Mouse (Mus musculus) lung, postnatal 0 days (tissue): ENCODE results near the gene Car14. TPM values are rescaled to one million over a fixed set of nuclear protein-coding genes. Genes with fewer than 3 reads are reported as not detected.

Source experiments
- ATAC-seq: fragments of 200-750 bp; cut with Nextera tagmentation; 2 replicates; pipeline ENCODE4 v1.8.0; 2017; ENCODE audit warnings: moderate library complexity
- DNase-seq: peaks from one replicate; pipeline ENCODE4 v3.0.0-alpha.2; 2016; ENCODE audit warnings: low spot score
- H3K27ac ChIP-seq: fragments of 300-500 bp; sonication (generic); 2 replicates; pipeline ENCODE4 v1.5.1; 2014; ENCODE audit warnings: antibody characterized with exemption, mild to moderate bottlenecking, low read length, mixed read lengths
- H3K27me3 ChIP-seq: fragments of 300-500 bp; sonication (generic); replicated peaks from 2 replicates; pipeline ENCODE4 v1.6.1; 2014; ENCODE audit warnings: low read length, mixed read lengths; ENCODE audit not compliant: insufficient read depth
- H3K36me3 ChIP-seq: fragments of 300-500 bp; sonication (generic); 2 replicates; pipeline ENCODE4 v1.6.1; 2014; ENCODE audit warnings: low read length, mixed read lengths; ENCODE audit not compliant: insufficient read depth
- H3K4me1 ChIP-seq: fragments of 300-500 bp; sonication (generic); 2 replicates; pipeline ENCODE4 v1.6.1; 2014; ENCODE audit warnings: antibody characterized with exemption, low read depth, low read length, mixed read lengths; ENCODE audit not compliant: insufficient read depth
- H3K4me2 ChIP-seq: fragments of 300-500 bp; sonication (generic); replicated peaks from 2 replicates; pipeline ENCODE4 v1.6.1; 2014; ENCODE audit warnings: low read depth, mild to moderate bottlenecking, low read length, moderate library complexity, mixed read lengths
- H3K4me3 ChIP-seq: fragments of 300-500 bp; sonication (generic); 2 replicates; pipeline ENCODE4 v1.5.1; 2014; ENCODE audit warnings: low read depth, low read length
- H3K9ac ChIP-seq: fragments of 300-500 bp; sonication (generic); replicated peaks from 2 replicates; pipeline ENCODE4 v1.6.1; 2014; ENCODE audit warnings: low read depth, mild to moderate bottlenecking
- H3K9me3 ChIP-seq: fragments of 300-500 bp; sonication (generic); 2 replicates; pipeline ENCODE4 v1.6.1; 2016; ENCODE audit warnings: low read length, mixed read lengths
- CTCF ChIP-seq: IDR thresholded peaks from 2 replicates; pipeline ENCODE4 v1.5.1; 2016; ENCODE audit warnings: antibody characterized with exemption, mild to moderate bottlenecking
- EP300 ChIP-seq: IDR thresholded peaks from 2 replicates; pipeline ENCODE4 v1.6.1; 2016; ENCODE audit warnings: antibody characterized with exemption, mild to moderate bottlenecking, control low read depth
- WGBS: fragments of 180-500 bp; shearing (Covaris S2); extraction: QIAGEN DNeasy Blood & Tissue Kit; methylation state at CpG from one replicate; pipeline ENCODE4 v1.1.7; 2014; 5-methylcytosine and 5-hydroxymethylcytosine counted together
- polyA plus RNA-seq: library from polyadenylated mRNA; unstranded; fragments of >200 nt; fragmentation: Nextera tagmentation; extraction: Ambion mirVana; gene quantifications from 2 replicates; pipeline ENCODE4 v1.2.1, GENCODE M21; 2015

The Car14 gene
- polyA plus RNA-seq, 1 experiment from 2014 or later, result 4.4 TPM

DNA sequence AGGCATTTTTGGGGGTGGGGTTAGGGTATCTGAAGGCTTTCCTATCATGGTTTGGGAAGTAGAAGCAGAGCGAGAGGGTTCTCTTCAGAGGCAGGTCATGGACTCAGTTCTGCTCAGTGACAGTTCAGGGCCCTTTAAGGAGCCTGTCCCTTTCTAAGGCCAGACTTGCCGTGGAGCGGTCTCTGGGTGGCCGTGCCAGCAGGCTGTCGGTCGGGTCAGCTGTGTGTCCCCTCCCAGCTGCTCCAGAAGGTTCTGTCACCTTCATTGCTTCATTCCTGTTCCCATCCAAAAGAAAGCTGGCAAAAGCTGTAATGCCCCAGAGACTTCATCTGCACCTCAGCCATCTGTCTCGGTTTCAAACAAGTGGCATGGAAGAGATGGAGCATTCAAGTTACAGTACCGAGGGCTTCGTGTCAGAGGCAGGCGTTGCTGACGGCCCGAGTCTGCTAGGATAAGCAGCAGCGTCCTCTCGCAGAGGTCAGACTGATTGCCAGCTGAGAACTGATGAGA is 41.3 kb upstream of the Car14 start:
- Histone ChIP-seq H3K27me3 (no peaks in the 10 kb centered on the region), H3K9ac (no peak overlapping the region), H3K4me2 (no peak overlapping the region), H3K4me3 (no peak overlapping the region), H3K36me3 (peaks cover 19% of the 10 kb centered on the region; the same call in 1 of the 2 replicates), H3K9me3 (no peaks in the 10 kb centered on the region), H3K4me1 (no peaks in the 10 kb centered on the region), H3K27ac (no peak overlapping the region)
- peak; percentile 24 for DNase-seq
- 68% methylated on average over 14 of the region's 14 CpGs for WGBS
- TF ChIP-seq CTCF (no peak), EP300 (no peak)
- ATAC-seq, result peak; percentile 40; the same call in 1 of the 2 replicates

DNA sequence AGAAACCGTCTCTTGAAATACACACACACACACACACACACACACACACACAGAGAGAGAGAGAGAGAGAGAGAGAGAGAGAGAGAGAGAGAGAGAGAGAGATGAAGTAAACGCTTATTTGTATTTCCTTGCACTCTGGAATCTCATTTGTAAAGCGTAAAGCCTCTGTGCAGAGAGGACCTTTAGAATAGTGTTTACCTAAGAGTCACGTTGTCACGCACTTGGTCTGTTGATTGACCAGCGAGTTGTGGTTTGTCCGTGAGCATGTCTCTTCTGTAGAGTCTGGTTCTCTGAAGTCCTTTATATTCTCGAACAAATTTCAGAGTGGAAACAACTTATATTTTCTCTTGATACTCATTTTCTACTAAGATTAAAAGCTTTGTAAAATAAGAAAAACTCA is 40.3 kb upstream of the Car14 start:
- no peaks in the 10 kb centered on the region for H3K9me3 ChIP-seq
- H3K27ac ChIP-seq, result no peak overlapping the region
- no peak overlapping the region for H3K4me2 ChIP-seq
- no peak overlapping the region for H3K4me3 ChIP-seq
- 72% methylated on average over 8 of the region's 8 CpGs for whole genome bisulfite sequencing
- peaks cover 19% of the 10 kb centered on the region; the same call in 1 of the 2 replicates for H3K36me3 ChIP-seq
- no peak for TF ChIP-seq EP300
- DNase-seq, result no peak
- H3K4me1 ChIP-seq, result no peaks in the 10 kb centered on the region
- no peaks in the 10 kb centered on the region for H3K27me3 ChIP-seq
- ATAC-seq, result no peak
- no peak overlapping the region for H3K9ac ChIP-seq

DNA sequence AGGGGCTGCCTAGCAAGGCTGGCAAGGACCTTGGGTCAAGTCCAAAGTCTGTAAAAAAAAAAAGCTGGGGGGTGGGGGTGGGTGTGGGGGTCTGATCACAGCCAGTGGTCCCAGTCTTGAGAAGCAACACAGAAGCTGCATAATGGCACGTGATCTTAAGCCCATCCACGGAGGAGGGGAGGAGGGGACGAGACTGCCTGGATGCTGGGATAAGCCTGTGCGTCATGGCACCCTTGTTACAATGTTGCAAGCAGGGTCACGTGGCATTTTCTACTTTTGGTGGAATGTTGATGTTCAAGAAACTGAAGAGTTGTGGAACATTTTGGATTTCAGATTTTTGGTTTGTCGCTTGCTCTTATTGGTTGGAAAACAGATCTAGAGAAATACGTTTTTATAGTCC is 38.7 kb upstream of the Car14 start:
- Histone ChIP-seq H3K9ac (no peak overlapping the region), H3K27ac (no peak overlapping the region), H3K9me3 (no peaks in the 10 kb centered on the region), H3K4me2 (no peak overlapping the region), H3K27me3 (no peaks in the 10 kb centered on the region), H3K4me1 (no peaks in the 10 kb centered on the region), H3K36me3 (peaks cover 27% of the 10 kb centered on the region; the same call in 1 of the 2 replicates), H3K4me3 (no peak overlapping the region)
- 96% methylated on average over 7 of the region's 7 CpGs for WGBS
- no peak for ATAC-seq
- DNase-seq, result no peak
- TF ChIP-seq EP300 (no peak), CTCF (no peak)

DNA sequence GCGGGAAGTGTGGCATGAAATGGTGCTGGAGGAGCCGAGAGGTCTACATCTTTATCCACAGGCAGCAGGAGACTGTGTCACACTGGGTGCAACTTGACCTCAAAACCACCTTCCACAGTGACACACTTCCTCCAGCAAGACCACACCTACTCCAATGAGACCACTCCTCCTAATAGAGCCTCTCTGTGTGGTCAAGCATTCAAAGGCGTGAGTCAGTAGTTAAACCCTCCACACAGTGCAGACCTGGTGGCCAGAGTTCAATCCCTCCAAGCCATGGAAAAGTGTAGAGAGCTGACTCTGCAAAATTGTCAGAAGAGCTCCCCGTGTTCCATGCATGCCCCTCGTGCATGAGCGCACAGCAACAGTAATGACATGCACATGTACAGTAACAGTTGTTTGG is 38.3 kb upstream of the Car14 start:
- DNase-seq (no peak), ATAC-seq (no peak)
- Histone ChIP-seq H3K9me3 (no peaks in the 10 kb centered on the region), H3K4me3 (no peak overlapping the region), H3K9ac (no peak overlapping the region), H3K27me3 (no peaks in the 10 kb centered on the region), H3K36me3 (peaks cover 27% of the 10 kb centered on the region; the same call in 1 of the 2 replicates), H3K4me2 (no peak overlapping the region), H3K27ac (no peak overlapping the region), H3K4me1 (no peaks in the 10 kb centered on the region)
- TF ChIP-seq CTCF (no peak), EP300 (no peak)
- 86% methylated on average over 6 of the region's 6 CpGs for WGBS

DNA sequence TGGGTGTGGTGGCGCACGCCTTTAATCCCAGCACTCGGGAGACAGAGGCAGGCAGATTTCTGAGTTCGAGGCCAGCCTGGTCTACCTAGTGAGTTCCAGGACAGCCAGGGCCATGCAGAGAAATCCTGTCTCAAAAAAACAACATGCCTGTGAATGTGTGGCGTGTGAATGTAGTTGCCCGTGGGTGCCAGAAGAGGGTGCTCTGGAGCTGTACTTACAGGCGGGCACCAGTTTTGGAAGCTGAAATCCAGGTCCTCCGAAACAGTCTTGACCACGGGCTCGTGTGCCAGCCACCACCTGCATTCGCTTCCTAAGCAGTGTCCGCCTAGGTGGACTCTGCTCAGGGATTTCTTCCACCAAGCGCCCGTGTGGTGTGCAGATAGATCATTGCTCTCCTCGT is 34.3 kb upstream of the Car14 start:
- Histone ChIP-seq H3K27me3 (no peaks in the 10 kb centered on the region), H3K36me3 (peaks cover 33% of the 10 kb centered on the region; the same call in 1 of the 2 replicates), H3K4me2 (no peak overlapping the region), H3K9ac (no peak overlapping the region), H3K4me3 (no peak overlapping the region), H3K9me3 (no peaks in the 10 kb centered on the region), H3K27ac (no peak overlapping the region), H3K4me1 (no peaks in the 10 kb centered on the region)
- TF ChIP-seq EP300, result no peak
- TF ChIP-seq CTCF, result peak; percentile 63
- ATAC-seq (no peak), DNase-seq (peak; percentile 34)
- WGBS, result 95% methylated on average over 15 of the region's 15 CpGs

DNA sequence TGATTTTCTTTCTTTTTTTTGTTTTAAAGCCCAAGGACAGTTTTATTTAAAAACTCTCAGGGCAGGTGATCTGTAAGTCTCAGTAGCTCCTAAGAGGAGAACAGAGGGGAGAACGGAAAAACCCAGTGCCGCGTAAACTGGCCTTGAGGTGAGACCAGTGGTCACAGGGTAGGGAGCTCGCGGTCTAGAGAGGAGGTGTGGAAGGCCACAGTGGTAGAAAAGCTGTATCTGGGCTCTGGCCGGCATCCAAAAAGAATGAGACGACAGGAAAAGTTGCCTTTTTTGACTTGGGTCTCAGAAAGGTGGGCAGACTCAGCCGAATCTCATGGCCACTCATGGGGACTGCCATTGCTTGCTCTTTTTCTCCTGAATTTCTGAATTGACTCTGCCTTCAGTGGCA is 33.7 kb upstream of the Car14 start:
- peaks cover 39% of the 10 kb centered on the region; the same call in 1 of the 2 replicates for H3K36me3 ChIP-seq
- no peak overlapping the region for H3K27ac ChIP-seq
- no peaks in the 10 kb centered on the region for H3K9me3 ChIP-seq
- ATAC-seq, result no peak
- H3K9ac ChIP-seq, result no peak overlapping the region
- TF ChIP-seq EP300 (no peak), CTCF (no peak)
- no peak for DNase-seq
- H3K4me2 ChIP-seq, result no peak overlapping the region
- 95% methylated on average over 8 of the region's 8 CpGs for WGBS
- H3K4me1 ChIP-seq, result no peaks in the 10 kb centered on the region
- H3K4me3 ChIP-seq, result no peak overlapping the region
- no peaks in the 10 kb centered on the region for H3K27me3 ChIP-seq

DNA sequence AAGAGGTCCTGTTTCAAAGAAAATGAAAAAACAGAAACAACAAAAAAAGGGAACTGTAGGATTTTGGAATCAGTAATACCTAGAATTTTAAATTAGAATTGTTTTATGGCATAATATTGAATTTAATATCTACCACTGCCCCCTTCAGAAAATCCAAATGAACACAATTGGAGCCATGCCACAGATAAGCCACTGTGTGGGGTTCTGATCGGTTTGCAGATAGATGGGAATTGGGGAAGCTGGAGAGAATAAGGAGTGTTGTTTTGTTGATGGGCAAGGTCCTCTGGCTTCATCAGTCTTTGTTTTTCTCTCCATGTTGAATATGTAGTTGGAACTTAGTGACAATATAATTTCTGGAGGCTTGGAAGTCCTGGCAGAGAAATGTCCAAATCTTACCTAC is 30.0 kb upstream of the Car14 start:
- Histone ChIP-seq H3K36me3 (peaks cover 27% of the 10 kb centered on the region; the same call in 1 of the 2 replicates), H3K27ac (no peak overlapping the region), H3K9ac (no peak overlapping the region), H3K4me2 (no peak overlapping the region), H3K9me3 (no peaks in the 10 kb centered on the region), H3K4me3 (no peak overlapping the region), H3K4me1 (no peaks in the 10 kb centered on the region), H3K27me3 (no peaks in the 10 kb centered on the region)
- ATAC-seq (no peak), DNase-seq (no peak)
- WGBS, result 81% methylated on average over 1 of the region's 1 CpGs
- TF ChIP-seq CTCF (no peak), EP300 (no peak)
